Mouse (Mus musculus): ENCODE results near the gene Eef1a2. TPM values are rescaled to one million over a fixed set of nuclear protein-coding genes. Genes with fewer than 3 reads are reported as not detected.

The Eef1a2 gene
- polyA plus RNA-seq, 1 experiment from 2014 or later = 12.7 TPM

DNA sequence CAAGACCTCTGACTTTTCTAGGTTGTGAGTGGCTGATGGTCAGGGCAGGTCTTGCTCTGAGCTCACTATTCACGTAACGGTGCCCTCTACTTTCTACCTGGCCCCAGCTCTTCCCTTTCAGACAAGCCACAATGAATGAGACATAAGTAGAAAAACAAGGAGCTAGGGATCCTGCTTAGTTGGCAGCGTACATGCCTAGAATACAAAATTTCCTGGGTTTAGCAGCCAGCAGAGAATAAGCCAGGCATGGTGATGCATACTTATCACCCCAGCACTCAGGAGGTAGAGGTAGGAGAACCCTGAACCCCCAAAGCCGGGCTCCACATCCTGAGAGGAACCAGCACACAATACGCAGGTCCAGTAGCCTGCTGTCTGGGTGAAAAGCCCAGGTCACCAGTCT lies 40.4 kb downstream of the Eef1a2 start:
- peak; percentile 77 for DNase-seq
- Histone ChIP-seq H3K4me2 (ENCODE audit: low read length) (no peak overlapping the region), H3K4me3 (replicated peaks; ENCODE audit: low read depth, low read length) (no peak overlapping the region), H3K9ac (replicated peaks; ENCODE audit: low read length) (no peak overlapping the region; the same call in 1 of the 2 replicates), H3K27me3 (ENCODE audit: control insufficient read depth, insufficient read depth, low read length) (no peaks in the 10 kb centered on the region), H3K36me3 (ENCODE audit: control insufficient read depth, insufficient read depth, low read length) (peaks cover 18% of the 10 kb centered on the region), H3K9me3 (ENCODE audit: control insufficient read depth, low read length) (no peaks in the 10 kb centered on the region), H3K27ac (replicated peaks; ENCODE audit: low read depth, low read length) (peak overlapping the region; percentile 62), H3K4me1 (ENCODE audit: control insufficient read depth, insufficient read depth, low read length) (peaks cover 66% of the 10 kb centered on the region)
- ATAC-seq (ENCODE audit: low FRiP score, low TSS enrichment) = no peak
- WGBS = 79% methylated on average over 5 of the region's 5 CpGs

DNA sequence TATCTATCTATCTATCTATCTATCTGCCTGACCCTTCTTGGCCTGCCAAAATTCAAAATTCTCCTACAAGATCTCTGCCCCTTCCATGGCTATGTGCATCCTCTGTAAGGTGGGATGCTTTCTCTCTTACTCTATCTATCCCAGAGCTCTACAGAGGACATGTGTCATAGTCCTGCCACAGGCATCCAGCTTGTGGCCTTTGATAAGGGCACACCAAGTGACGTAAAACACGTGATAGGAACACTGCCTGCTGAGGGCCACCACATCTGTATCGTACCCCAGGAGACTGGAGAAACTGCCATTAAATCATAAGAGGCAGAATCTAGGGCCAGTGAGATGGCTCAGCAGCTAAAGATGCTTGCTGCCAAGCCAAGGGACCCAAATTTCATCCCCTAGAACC lies 41.4 kb downstream of the Eef1a2 start:
- H3K9me3 ChIP-seq (ENCODE audit: control insufficient read depth, low read length) = no peaks in the 10 kb centered on the region
- H3K27ac ChIP-seq (replicated peaks; ENCODE audit: low read depth, low read length) = peak overlapping the region; percentile 3; the same call in 1 of the 2 replicates
- DNase-seq (no peak), ATAC-seq (ENCODE audit: low FRiP score, low TSS enrichment) (no peak)
- peaks cover 56% of the 10 kb centered on the region for H3K4me1 ChIP-seq (ENCODE audit: control insufficient read depth, insufficient read depth, low read length)
- H3K27me3 ChIP-seq (ENCODE audit: control insufficient read depth, insufficient read depth, low read length) = no peaks in the 10 kb centered on the region
- H3K36me3 ChIP-seq (ENCODE audit: control insufficient read depth, insufficient read depth, low read length) = peaks cover 23% of the 10 kb centered on the region
- no peak overlapping the region for H3K9ac ChIP-seq (replicated peaks; ENCODE audit: low read length)
- 82% methylated on average over 3 of the region's 3 CpGs for WGBS
- no peak overlapping the region for H3K4me3 ChIP-seq (replicated peaks; ENCODE audit: low read depth, low read length)
- no peak overlapping the region for H3K4me2 ChIP-seq (ENCODE audit: low read length)

- ATAC-seq (ENCODE audit: low FRiP score, low TSS enrichment) (no peak; the same call in 1 of the 2 replicates), DNase-seq (peak; percentile 53)
- H3K27me3 ChIP-seq (ENCODE audit: control insufficient read depth, insufficient read depth, low read length) = no peaks in the 10 kb centered on the region
- peaks cover 42% of the 10 kb centered on the region for H3K4me1 ChIP-seq (ENCODE audit: control insufficient read depth, insufficient read depth, low read length)
- 39% methylated on average over 8 of the region's 8 CpGs for WGBS
- H3K4me3 ChIP-seq (replicated peaks; ENCODE audit: low read depth, low read length) = no peak overlapping the region
- H3K9ac ChIP-seq (replicated peaks; ENCODE audit: low read length) = no peak overlapping the region
- H3K27ac ChIP-seq (replicated peaks; ENCODE audit: low read depth, low read length) = peak overlapping the region; percentile 41; the same call in 1 of the 2 replicates
- H3K9me3 ChIP-seq (ENCODE audit: control insufficient read depth, low read length) = no peaks in the 10 kb centered on the region
- H3K4me2 ChIP-seq (ENCODE audit: low read length) = no peak overlapping the region
- peaks cover 29% of the 10 kb centered on the region for H3K36me3 ChIP-seq (ENCODE audit: control insufficient read depth, insufficient read depth, low read length)
These were observed 43.0 kb downstream of the Eef1a2 start for GRCm38 (mm10) chr2:181113762-181114361.

DNA sequence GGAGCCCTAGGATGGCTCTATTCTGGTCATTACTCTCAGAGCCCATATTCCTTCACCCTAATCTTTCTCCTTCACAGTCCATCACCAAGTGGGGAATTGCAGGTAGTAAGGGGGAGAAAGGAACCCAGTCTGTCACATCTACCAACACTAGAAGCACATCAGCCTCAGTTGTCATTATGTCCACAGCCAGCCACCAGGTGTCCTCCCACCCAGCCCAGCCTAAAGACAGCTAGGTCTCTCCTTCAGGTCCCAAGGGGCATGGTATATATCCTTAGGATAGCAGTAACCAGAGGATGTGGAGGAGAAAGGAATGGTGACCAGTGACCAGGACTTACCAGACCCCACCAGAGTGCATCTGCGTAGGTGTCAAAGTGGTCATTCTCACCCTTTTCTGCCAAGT lies 45.1 kb downstream of the Eef1a2 start:
- Histone ChIP-seq H3K4me3 (replicated peaks; ENCODE audit: low read depth, low read length) (no peak overlapping the region), H3K36me3 (ENCODE audit: control insufficient read depth, insufficient read depth, low read length) (peaks cover 35% of the 10 kb centered on the region), H3K27me3 (ENCODE audit: control insufficient read depth, insufficient read depth, low read length) (no peaks in the 10 kb centered on the region), H3K27ac (replicated peaks; ENCODE audit: low read depth, low read length) (no peak overlapping the region), H3K4me1 (ENCODE audit: control insufficient read depth, insufficient read depth, low read length) (peaks cover 33% of the 10 kb centered on the region), H3K9me3 (ENCODE audit: control insufficient read depth, low read length) (no peaks in the 10 kb centered on the region), H3K9ac (replicated peaks; ENCODE audit: low read length) (no peak overlapping the region), H3K4me2 (ENCODE audit: low read length) (no peak overlapping the region)
- WGBS = 100% methylated on average over 1 of the region's 1 CpGs
- DNase-seq = no peak
- no peak for ATAC-seq (ENCODE audit: low FRiP score, low TSS enrichment)

DNA sequence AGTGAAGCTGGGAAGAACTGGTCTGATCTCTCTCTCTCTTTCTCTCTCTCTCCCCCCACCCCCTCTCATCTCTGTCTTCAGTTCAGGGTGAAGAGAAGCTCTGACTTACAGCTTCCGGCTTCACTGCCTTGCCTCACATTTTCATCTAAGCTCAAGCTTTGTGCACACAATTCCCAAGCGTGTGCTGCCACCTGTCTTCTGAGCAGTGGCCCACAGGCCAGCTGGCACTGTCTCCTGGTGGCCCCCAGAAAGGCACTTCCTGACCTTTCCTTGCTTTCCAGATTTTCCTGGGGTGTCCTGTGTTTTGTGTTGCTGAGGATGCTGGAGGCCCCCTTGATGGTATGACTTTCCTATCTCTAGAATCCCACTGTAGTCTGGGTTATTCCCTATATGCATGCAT lies 52.7 kb downstream of the Eef1a2 start:
- H3K9me3 ChIP-seq (ENCODE audit: control insufficient read depth, low read length) = no peaks in the 10 kb centered on the region
- no peak overlapping the region for H3K9ac ChIP-seq (replicated peaks; ENCODE audit: low read length)
- DNase-seq (no peak), ATAC-seq (ENCODE audit: low FRiP score, low TSS enrichment) (no peak)
- no peaks in the 10 kb centered on the region for H3K27me3 ChIP-seq (ENCODE audit: control insufficient read depth, insufficient read depth, low read length)
- H3K36me3 ChIP-seq (ENCODE audit: control insufficient read depth, insufficient read depth, low read length) = peaks cover 18% of the 10 kb centered on the region
- no peak overlapping the region for H3K4me3 ChIP-seq (replicated peaks; ENCODE audit: low read depth, low read length)
- H3K4me2 ChIP-seq (ENCODE audit: low read length) = no peak overlapping the region
- 0 out of 2 replicates have a peak, but pooled peaks cover 8% of the 10 kb centered on the region for H3K4me1 ChIP-seq (ENCODE audit: control insufficient read depth, insufficient read depth, low read length)
- H3K27ac ChIP-seq (replicated peaks; ENCODE audit: low read depth, low read length) = no peak overlapping the region
- WGBS = 69% methylated on average over 2 of the region's 2 CpGs

GRCm38 (mm10) chr2:181102161-181102560 lies 54.7 kb downstream of the Eef1a2 start:
- Histone ChIP-seq H3K4me3 (replicated peaks; ENCODE audit: low read depth, low read length) (no peak overlapping the region), H3K4me1 (ENCODE audit: control insufficient read depth, insufficient read depth, low read length) (0 out of 2 replicates have a peak, but pooled peaks cover 8% of the 10 kb centered on the region), H3K27ac (replicated peaks; ENCODE audit: low read depth, low read length) (no peak overlapping the region), H3K4me2 (ENCODE audit: low read length) (no peak overlapping the region), H3K27me3 (ENCODE audit: control insufficient read depth, insufficient read depth, low read length) (no peaks in the 10 kb centered on the region), H3K9me3 (ENCODE audit: control insufficient read depth, low read length) (no peaks in the 10 kb centered on the region), H3K9ac (replicated peaks; ENCODE audit: low read length) (no peak overlapping the region), H3K36me3 (ENCODE audit: control insufficient read depth, insufficient read depth, low read length) (peaks cover 20% of the 10 kb centered on the region)
- ATAC-seq (ENCODE audit: low FRiP score, low TSS enrichment) (no peak; the same call in 1 of the 2 replicates), DNase-seq (no peak)
- 17% methylated on average over 2 of the region's 2 CpGs for WGBS

- Histone ChIP-seq H3K36me3 (ENCODE audit: control insufficient read depth, insufficient read depth, low read length) (peaks cover 24% of the 10 kb centered on the region), H3K9me3 (ENCODE audit: control insufficient read depth, low read length) (no peaks in the 10 kb centered on the region), H3K4me2 (ENCODE audit: low read length) (no peak overlapping the region), H3K4me3 (replicated peaks; ENCODE audit: low read depth, low read length) (no peak overlapping the region), H3K4me1 (ENCODE audit: control insufficient read depth, insufficient read depth, low read length) (0 out of 2 replicates have a peak, but pooled peaks cover 8% of the 10 kb centered on the region), H3K27ac (replicated peaks; ENCODE audit: low read depth, low read length) (no peak overlapping the region), H3K27me3 (ENCODE audit: control insufficient read depth, insufficient read depth, low read length) (no peaks in the 10 kb centered on the region), H3K9ac (replicated peaks; ENCODE audit: low read length) (no peak overlapping the region)
- WGBS = 70% methylated on average over 1 of the region's 1 CpGs
- ATAC-seq (ENCODE audit: low FRiP score, low TSS enrichment) = no peak
- DNase-seq = no peak
These were observed 55.2 kb downstream of the Eef1a2 start for GRCm38 (mm10) chr2:181101626-181102025.

DNA sequence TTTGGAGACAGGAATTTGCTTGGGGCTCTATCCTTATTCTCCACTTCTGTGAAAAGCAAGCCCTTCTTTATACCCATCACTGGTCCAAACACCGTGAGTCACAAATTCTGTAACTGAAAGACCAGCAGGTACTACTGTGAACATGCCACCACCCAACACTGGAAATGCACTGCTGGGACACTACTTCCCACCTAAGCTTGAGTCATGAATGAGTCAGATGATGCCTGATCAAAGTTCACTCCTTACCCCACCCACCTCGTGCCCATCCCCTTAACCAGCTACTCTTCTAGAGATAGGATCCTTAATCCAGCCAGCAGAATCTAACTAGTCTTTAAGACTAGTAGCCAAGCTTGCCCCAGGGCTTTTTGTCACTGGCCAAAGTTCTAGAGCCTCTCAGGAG lies 56.7 kb downstream of the Eef1a2 start:
- Histone ChIP-seq H3K4me1 (ENCODE audit: control insufficient read depth, insufficient read depth, low read length) (0 out of 2 replicates have a peak, but pooled peaks cover 8% of the 10 kb centered on the region), H3K27ac (replicated peaks; ENCODE audit: low read depth, low read length) (no peak overlapping the region), H3K27me3 (ENCODE audit: control insufficient read depth, insufficient read depth, low read length) (no peaks in the 10 kb centered on the region), H3K36me3 (ENCODE audit: control insufficient read depth, insufficient read depth, low read length) (peaks cover 27% of the 10 kb centered on the region), H3K4me2 (ENCODE audit: low read length) (no peak overlapping the region), H3K9me3 (ENCODE audit: control insufficient read depth, low read length) (no peaks in the 10 kb centered on the region), H3K4me3 (replicated peaks; ENCODE audit: low read depth, low read length) (no peak overlapping the region), H3K9ac (replicated peaks; ENCODE audit: low read length) (no peak overlapping the region)
- ATAC-seq (ENCODE audit: low FRiP score, low TSS enrichment) = no peak
- DNase-seq = no peak
- WGBS = 93% methylated on average over 2 of the region's 2 CpGs
